Mouse (Mus musculus) neural tube, embryonic 15.5 days (tissue): ENCODE measurements at regions not wholly inside any gene's neighbourhood (a gene's known extent, or its start where the extent isn't known, plus 50 kb on each side); places are given as distances from the start of the nearest gene placed in this dataset.

Source experiments
- ATAC-seq: fragments of 200-750 bp; cut with Nextera tagmentation; 2 replicates; pipeline ENCODE4 v1.8.0; 2017; ENCODE audit warnings: mild to moderate bottlenecking, moderate TSS enrichment, moderate library complexity; ENCODE audit not compliant: low FRiP score
- H3K27ac ChIP-seq: fragments of 300-500 bp; sonication (generic); replicated peaks from 2 replicates; pipeline ENCODE4 v1.5.1; 2015; ENCODE audit warnings: mild to moderate bottlenecking, inconsistent platforms
- H3K27me3 ChIP-seq: fragments of 300-500 bp; sonication (generic); replicated peaks from 2 replicates; pipeline ENCODE4 v1.6.1; 2015; ENCODE audit warnings: inconsistent platforms
- H3K36me3 ChIP-seq: fragments of 300-500 bp; sonication (generic); 2 replicates; pipeline ENCODE4 v1.6.1; 2015; ENCODE audit warnings: inconsistent platforms
- H3K4me1 ChIP-seq: fragments of 300-500 bp; sonication (generic); 2 replicates; pipeline ENCODE4 v1.6.1; 2015; ENCODE audit warnings: inconsistent platforms
- H3K4me2 ChIP-seq: fragments of 300-500 bp; sonication (generic); 2 replicates; pipeline ENCODE4 v1.6.1; 2015; ENCODE audit warnings: inconsistent platforms, mild to moderate bottlenecking, moderate library complexity
- H3K4me3 ChIP-seq: fragments of 300-500 bp; sonication (generic); replicated peaks from 2 replicates; pipeline ENCODE4 v1.5.1; 2015; ENCODE audit warnings: mild to moderate bottlenecking, inconsistent platforms
- H3K9ac ChIP-seq: fragments of 300-500 bp; sonication (generic); replicated peaks from 2 replicates; pipeline ENCODE4 v1.6.1; 2015; ENCODE audit warnings: mild to moderate bottlenecking, inconsistent platforms
- H3K9me3 ChIP-seq: fragments of 300-500 bp; sonication (generic); replicated peaks from 2 replicates; pipeline ENCODE4 v1.6.1; 2016; ENCODE audit warnings: inconsistent platforms
- WGBS: fragments of 180-500 bp; shearing (Covaris S2); methylation state at CpG from one replicate; pipeline ENCODE4 v1.1.7; 2015; ENCODE audit warnings: mixed read lengths; 5-methylcytosine and 5-hydroxymethylcytosine counted together

DNA sequence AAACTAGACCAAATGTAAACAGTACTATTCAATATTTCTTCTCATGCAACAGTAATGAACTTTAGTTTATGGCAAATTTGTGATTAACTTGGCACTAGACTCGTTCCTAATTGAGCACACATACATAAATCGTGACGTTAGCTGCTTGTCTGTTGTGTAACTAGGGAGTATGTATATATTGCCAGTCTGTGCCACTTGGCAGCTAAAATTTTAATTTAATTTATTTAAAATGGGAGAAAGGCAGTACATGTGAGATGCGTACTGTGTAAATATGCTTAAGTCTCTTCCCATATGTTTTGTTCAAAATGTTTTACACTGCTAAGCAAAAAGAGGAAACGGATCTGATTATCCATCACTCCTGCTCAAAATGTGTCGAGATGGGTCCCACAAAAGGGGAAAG lies 553.1 kb downstream of the Rwdd3 start:
- WGBS = 60% methylated on average over 6 of the region's 6 CpGs

DNA sequence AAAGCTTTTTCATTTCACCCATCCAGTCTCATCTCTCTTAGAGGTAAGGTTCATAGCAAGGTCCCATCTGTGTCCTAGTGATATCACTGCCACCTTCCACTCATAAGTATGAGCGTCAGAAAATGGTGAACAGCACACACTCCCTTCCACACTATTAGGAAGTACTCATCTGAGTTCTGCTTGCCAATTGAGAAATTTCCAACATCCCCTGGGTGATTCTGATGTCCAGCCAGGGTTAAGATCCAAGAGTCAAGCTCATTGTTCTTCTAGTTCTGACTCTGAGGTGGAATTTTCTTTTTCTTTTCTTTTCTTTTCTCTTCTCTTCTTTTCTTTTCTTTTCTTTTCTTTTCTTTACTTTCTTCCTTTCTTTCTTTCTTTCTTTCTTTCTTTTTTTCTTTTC lies 577.3 kb downstream of the Rwdd3 start:
- Histone ChIP-seq H3K4me3 (no peak overlapping the region), H3K27me3 (no peaks in the 10 kb centered on the region), H3K9me3 (no peaks in the 10 kb centered on the region), H3K36me3 (no peaks in the 10 kb centered on the region), H3K4me2 (no peak overlapping the region), H3K9ac (no peak overlapping the region), H3K27ac (no peak overlapping the region), H3K4me1 (no peaks in the 10 kb centered on the region)
- 96% methylated on average over 1 of the region's 1 CpGs for WGBS
- ATAC-seq = no peak

More for the DNA sequence above, 553.1 kb downstream of the Rwdd3 start:
- no peak overlapping the region for H3K4me2 ChIP-seq
- ATAC-seq = no peak
- no peak overlapping the region for H3K9ac ChIP-seq
- no peaks in the 10 kb centered on the region for H3K27me3 ChIP-seq
- H3K36me3 ChIP-seq = no peaks in the 10 kb centered on the region
- no peak overlapping the region for H3K4me3 ChIP-seq
- H3K27ac ChIP-seq = no peak overlapping the region
- H3K9me3 ChIP-seq = no peaks in the 10 kb centered on the region
- H3K4me1 ChIP-seq = no peaks in the 10 kb centered on the region

DNA sequence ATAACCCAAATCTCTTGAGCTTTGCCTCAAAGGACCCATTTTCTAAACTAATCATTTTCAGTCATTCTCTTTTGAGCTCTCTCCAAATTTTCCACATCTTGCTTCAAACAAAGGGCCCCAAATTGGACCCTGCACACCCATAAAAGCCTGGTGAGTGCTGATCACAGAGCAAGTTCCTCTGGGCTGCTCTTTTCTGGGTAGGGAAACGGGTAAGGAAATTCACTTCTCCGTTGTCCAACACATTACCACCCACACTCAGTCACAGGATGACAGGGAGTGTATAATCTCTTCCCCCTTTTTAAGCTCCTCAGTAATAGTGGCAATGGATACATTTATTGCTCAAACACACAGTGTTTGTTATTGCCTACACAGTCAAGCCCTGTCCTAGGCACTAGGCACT lies 580.3 kb downstream of the Rwdd3 start:
- Histone ChIP-seq H3K4me2 (no peak overlapping the region), H3K9ac (no peak overlapping the region), H3K4me1 (no peaks in the 10 kb centered on the region), H3K4me3 (no peak overlapping the region), H3K36me3 (no peaks in the 10 kb centered on the region), H3K27ac (no peak overlapping the region), H3K9me3 (no peaks in the 10 kb centered on the region), H3K27me3 (no peaks in the 10 kb centered on the region)
- 28% methylated on average over 2 of the region's 2 CpGs for WGBS
- 0 out of 2 replicates have a peak, but pooled peaks have one; percentile 11 for ATAC-seq

DNA sequence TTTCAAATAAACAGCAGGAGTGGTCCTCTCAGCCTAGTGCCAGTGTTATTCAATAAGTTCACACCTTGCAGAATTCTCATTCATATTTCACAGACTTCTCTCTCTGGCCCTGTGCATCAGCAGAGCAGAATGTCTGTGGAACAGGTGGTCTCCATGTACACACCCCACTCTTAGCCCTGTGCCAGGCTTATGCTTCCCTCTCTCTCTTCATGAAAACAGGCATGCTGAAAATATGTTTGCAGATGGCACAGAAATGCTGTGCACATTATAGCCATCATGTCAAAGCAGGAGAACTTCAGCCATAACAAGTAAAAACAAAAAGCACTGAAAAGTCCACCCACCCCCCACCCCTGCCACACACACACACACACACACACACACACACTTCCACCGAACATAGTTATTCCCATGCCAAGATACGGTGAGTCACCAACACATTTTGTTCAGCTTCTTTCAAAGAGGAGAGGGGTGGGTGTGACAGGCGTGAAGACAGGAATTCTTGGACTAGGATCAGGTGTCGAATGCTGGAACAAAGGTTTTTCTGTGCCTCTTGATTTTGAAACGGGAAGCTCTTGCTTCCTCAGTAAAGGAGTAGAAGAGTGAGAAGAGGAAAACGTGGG lies 600.6 kb downstream of the Rwdd3 start:
- no peaks in the 10 kb centered on the region for H3K36me3 ChIP-seq
- no peak overlapping the region for H3K4me3 ChIP-seq
- no peak for ATAC-seq
- no peak overlapping the region for H3K9ac ChIP-seq
- no peaks in the 10 kb centered on the region for H3K27me3 ChIP-seq
- H3K27ac ChIP-seq = no peak overlapping the region
- no peak overlapping the region for H3K4me2 ChIP-seq
- no peaks in the 10 kb centered on the region for H3K4me1 ChIP-seq
- 60% methylated on average over 6 of the region's 6 CpGs for WGBS
- no peaks in the 10 kb centered on the region for H3K9me3 ChIP-seq

DNA sequence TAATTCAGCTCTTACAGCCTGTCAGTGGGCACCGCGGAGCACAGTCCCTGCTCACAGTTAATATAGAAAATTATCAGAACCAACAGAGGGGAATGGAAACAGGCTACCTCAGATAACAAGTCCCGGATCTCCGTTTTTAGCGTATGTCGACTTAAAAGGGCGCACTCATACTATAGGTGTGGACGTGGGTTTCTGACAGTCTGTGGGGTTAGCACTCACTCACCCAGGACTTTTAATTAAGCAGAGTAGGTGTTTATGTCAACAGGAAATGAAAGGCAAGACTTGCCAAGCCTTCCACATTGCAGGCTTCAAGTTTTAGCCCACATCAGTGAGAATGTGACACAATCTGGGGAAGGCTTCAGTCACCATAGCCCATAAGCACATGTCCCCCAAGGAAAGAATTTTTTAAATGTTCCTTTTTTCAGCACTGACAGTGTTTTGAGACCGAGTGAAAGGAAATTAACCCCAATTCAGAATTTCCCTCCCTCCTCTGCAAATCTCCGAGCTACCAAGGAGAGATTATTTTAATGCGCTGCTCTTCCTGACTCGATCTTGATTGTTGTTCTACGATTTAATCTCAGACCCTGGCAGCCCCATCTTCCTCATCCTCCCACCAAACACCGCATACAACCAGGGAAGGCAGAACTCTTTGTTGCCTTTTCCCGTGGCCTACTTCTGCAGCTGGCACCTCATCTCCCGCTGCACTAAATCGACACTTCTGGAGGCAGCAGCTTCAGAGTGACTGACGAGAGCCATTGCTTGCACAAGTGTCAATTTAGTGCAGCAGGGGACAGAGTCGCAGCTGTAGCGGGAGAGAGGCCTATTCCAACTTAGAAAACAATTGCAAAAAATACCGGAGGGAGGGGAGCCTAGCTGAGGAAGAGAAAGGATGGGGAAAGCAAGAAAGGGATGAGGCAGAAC lies 629.7 kb downstream of the Rwdd3 start:
- no peak overlapping the region for H3K4me3 ChIP-seq
- no peak overlapping the region for H3K9ac ChIP-seq
- no peak; the same call in 1 of the 2 replicates for ATAC-seq
- H3K36me3 ChIP-seq = no peaks in the 10 kb centered on the region
- peak overlapping the region; percentile 34; the same call in 1 of the 2 replicates for H3K27ac ChIP-seq
- H3K4me1 ChIP-seq = peaks cover 4% of the 10 kb centered on the region
- H3K4me2 ChIP-seq = peak overlapping the region; percentile 26
- no peaks in the 10 kb centered on the region for H3K27me3 ChIP-seq
- no peaks in the 10 kb centered on the region for H3K9me3 ChIP-seq
- 41% methylated on average over 21 of the region's 21 CpGs for WGBS

DNA sequence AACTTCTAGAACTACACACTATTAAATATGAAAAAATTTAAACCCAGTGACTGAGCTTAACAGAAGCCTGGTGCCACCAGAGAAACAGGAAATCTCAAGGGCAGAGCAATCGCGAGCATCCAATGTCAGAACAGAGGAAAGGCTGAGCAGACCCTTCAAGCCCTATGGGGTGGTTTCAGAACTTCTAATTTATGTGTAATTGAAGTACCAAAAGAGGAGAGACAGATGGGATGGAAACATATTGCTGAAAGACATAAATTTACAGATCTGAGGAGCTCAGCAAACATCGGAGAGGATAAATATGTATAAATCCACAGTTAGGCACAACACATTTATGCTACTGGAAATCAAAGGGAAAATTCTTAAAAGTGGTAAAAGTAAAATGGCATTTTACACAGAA lies 637.6 kb downstream of the Rwdd3 start:
- Histone ChIP-seq H3K9ac (no peak overlapping the region), H3K27ac (no peak overlapping the region), H3K4me1 (no peaks in the 10 kb centered on the region), H3K4me2 (no peak overlapping the region), H3K4me3 (no peak overlapping the region), H3K27me3 (no peaks in the 10 kb centered on the region), H3K36me3 (no peaks in the 10 kb centered on the region), H3K9me3 (no peaks in the 10 kb centered on the region)
- 74% methylated on average over 3 of the region's 3 CpGs for WGBS
- ATAC-seq = no peak

DNA sequence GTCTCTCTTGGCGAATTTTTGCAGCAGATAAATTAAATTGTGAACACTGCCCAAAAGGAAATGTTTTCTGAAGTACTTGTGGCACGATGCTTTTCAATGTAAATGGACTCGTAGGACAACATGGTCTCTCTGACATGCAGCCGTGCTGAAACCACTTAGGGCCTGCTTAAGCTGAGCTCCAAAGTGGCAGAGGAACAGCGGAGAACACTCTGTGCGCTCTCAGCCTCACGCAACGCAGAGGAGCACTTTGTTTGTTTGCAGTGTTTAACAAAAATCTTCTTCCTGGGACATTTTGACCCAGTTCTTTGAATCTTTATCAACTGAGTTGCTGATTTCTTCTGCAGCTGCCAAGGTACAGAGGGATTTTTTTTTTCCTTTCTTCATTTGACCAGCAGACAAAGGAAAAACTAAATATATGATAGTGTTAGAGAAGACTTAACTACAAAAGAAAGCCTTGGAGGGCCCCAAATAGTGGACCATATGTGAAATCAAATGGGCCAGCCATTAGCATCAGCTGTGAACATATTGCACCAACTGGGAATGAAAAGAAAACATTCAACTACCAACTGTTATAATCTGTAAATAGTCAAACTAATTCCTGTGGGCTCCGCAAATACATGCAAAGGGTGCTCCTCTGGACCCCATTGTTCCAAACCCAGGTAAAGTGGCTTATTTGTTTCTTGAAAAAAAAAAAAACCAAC lies 639.5 kb downstream of the Rwdd3 start:
- no peak for ATAC-seq
- 79% methylated on average over 9 of the region's 9 CpGs for WGBS

DNA sequence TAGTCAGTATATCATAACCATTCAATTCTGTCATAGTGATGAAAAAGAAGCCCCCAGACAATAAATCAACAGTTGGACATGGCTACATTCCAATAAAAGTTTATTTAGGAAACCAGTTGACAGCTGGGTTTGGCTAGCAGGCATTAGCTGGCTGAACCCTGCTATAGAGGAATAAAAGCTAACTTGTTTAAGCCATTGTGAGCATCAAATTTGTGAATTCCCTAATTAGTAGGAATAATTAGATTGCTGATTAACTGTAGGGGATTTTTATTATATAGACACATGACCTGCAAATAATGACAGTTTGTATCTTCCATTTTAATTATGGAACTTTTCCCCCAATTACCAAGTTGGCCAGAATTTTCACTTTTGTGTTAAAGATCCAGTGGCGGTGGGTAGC lies 659.8 kb downstream of the Rwdd3 start:
- Histone ChIP-seq H3K9me3 (no peaks in the 10 kb centered on the region), H3K27me3 (no peaks in the 10 kb centered on the region), H3K4me3 (no peak overlapping the region), H3K4me1 (no peaks in the 10 kb centered on the region), H3K27ac (no peak overlapping the region), H3K4me2 (no peak overlapping the region), H3K36me3 (no peaks in the 10 kb centered on the region), H3K9ac (no peak overlapping the region)
- WGBS = 91% methylated on average over 1 of the region's 1 CpGs
- no peak for ATAC-seq

More for the DNA sequence above, 639.5 kb downstream of the Rwdd3 start:
- Histone ChIP-seq H3K27ac (no peak overlapping the region), H3K27me3 (no peaks in the 10 kb centered on the region), H3K36me3 (no peaks in the 10 kb centered on the region), H3K4me3 (no peak overlapping the region), H3K9me3 (no peaks in the 10 kb centered on the region), H3K4me2 (no peak overlapping the region), H3K9ac (no peak overlapping the region), H3K4me1 (no peaks in the 10 kb centered on the region)

DNA sequence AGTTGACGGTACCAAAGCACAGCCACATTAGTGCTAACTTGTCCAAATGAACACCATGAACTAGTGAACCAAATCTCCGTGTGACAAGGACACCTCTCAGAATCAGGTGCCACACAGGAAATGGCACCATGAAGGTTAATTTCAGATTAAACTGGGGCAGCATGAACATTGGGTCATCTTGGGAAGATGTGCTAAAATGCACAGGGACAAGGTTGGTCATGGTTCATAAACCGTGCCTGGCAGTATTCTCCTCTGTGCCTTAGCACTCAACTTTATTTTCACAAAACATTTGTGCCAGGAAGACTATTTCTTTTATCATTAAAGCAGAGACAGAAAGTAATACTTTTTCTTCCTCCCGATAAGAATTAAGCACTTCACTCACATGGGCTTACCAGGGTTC lies 672.6 kb downstream of the Rwdd3 start:
- no peaks in the 10 kb centered on the region for H3K36me3 ChIP-seq
- WGBS = 78% methylated on average over 4 of the region's 4 CpGs
- H3K27ac ChIP-seq = no peak overlapping the region
- no peaks in the 10 kb centered on the region for H3K9me3 ChIP-seq
- no peak overlapping the region for H3K4me2 ChIP-seq
- no peaks in the 10 kb centered on the region for H3K4me1 ChIP-seq
- no peak overlapping the region for H3K9ac ChIP-seq
- H3K4me3 ChIP-seq = no peak overlapping the region
- ATAC-seq = no peak
- H3K27me3 ChIP-seq = no peaks in the 10 kb centered on the region

DNA sequence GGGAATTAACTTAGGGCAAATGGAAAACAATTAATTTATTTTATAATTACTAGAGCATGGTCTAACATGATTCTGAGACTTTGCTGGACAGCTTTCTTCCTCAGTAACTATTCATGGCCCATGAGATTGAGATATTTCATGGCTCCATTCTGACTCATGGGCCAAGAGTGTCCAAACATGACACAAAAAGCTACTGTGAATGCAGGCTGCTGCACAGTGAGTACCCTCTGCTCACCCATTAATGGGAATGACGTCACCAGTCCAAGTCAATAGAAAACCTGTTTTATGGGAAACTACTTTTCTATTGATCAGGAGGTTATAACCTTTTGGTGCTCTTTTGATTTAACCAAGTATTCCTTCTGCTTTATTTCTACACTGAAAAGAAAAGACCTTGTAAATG lies 693.6 kb downstream of the Rwdd3 start:
- no peak overlapping the region for H3K4me3 ChIP-seq
- no peak overlapping the region for H3K4me2 ChIP-seq
- no peaks in the 10 kb centered on the region for H3K9me3 ChIP-seq
- WGBS = 16% methylated on average over 1 of the region's 1 CpGs
- no peak overlapping the region for H3K9ac ChIP-seq
- no peak for ATAC-seq
- H3K27me3 ChIP-seq = no peaks in the 10 kb centered on the region
- H3K27ac ChIP-seq = no peak overlapping the region
- H3K36me3 ChIP-seq = no peaks in the 10 kb centered on the region
- peaks cover 7% of the 10 kb centered on the region for H3K4me1 ChIP-seq

DNA sequence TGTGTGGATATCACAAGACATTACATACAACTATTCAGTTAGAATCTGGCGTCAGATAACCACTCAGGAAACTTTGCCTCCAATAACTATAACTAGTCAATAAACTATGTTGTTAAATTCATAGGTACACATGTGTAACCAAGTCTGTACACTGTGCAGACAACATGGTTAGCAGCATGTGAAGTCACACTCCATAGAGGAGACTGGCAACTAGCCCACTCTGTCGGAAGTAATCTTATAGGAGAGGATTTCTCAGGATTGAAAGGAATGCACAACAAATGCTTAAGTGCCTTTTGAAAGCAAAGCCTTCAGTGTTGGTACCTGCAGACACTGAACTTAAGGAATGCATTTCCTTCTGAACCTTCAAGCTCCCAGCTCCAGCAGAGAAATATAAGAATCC lies 693.0 kb upstream of the Ptbp2 start:
- Histone ChIP-seq H3K9ac (no peak overlapping the region), H3K4me2 (no peak overlapping the region), H3K4me3 (no peak overlapping the region), H3K27ac (no peak overlapping the region), H3K27me3 (no peaks in the 10 kb centered on the region), H3K9me3 (no peaks in the 10 kb centered on the region), H3K36me3 (no peaks in the 10 kb centered on the region), H3K4me1 (peaks cover 10% of the 10 kb centered on the region)
- no peak for ATAC-seq
- WGBS = 74% methylated on average over 2 of the region's 2 CpGs

DNA sequence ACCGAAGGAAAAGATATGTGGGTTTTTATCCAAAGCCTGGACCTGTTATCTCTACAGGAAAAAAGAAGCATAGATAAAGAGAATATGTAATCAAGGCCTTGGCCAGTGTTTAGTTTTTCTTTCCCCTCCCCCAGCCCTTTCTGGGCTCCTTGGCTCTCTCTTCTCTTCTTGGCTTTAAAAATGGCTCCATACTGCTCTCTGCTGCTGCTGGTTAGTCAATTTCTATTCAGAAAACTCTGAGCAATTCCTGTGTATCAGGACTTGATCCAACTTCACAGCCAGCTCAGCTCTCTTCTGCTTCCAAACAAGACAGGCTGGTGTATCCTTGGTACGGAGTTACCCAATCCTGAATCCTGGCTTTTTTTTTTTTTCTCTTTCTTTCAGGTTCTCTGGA lies 689.4 kb upstream of the Ptbp2 start:
- WGBS = 56% methylated on average over 2 of the region's 2 CpGs
- no peaks in the 10 kb centered on the region for H3K36me3 ChIP-seq
- no peaks in the 10 kb centered on the region for H3K27me3 ChIP-seq
- no peak overlapping the region for H3K9ac ChIP-seq
- H3K4me2 ChIP-seq = no peak overlapping the region
- no peak overlapping the region for H3K4me3 ChIP-seq
- H3K9me3 ChIP-seq = no peaks in the 10 kb centered on the region
- ATAC-seq = peak; percentile 87
- H3K27ac ChIP-seq = no peak overlapping the region
- H3K4me1 ChIP-seq = peaks cover 10% of the 10 kb centered on the region
